Comparison of ENCODE assay signal across 24 mouse cellular contexts in genomic region chr7:25382541-25382940, GRCm38 (mm10). TPM values are rescaled to one million over a fixed set of nuclear protein-coding genes. Genes with fewer than 3 reads are reported as not detected.
"Had no signal": no experiment of that assay in that cellular context is flagged by ENCODE, and none has a peak within 500 bp of the region (broad histone marks: within the 10 kb centered on the region; RNA-seq: fewer than 3 reads in every experiment).

No protein-coding gene starts in this region.

- DNase-seq: lung, adult 18-20 months; lung, postnatal 10 days; midbrain, embryonic 14.5 days; retina, postnatal 1 day; right cerebral cortex, adult 18-20 months; right cerebral cortex, postnatal 25 days; right cerebral cortex, postnatal 4 days; spleen, adult 18-20 months; thymus, adult 18-20 months; thymus, postnatal 14 days; thymus, postnatal 36 days had no signal

- H3K27me3 ChIP-seq: neural tube, embryonic 15.5 days had no signal

- H3K9me3 ChIP-seq: midbrain, embryonic 10.5 days; midbrain, embryonic 12.5 days; neural tube, embryonic 13.5 days; neural tube, embryonic 15.5 days had no signal

- H3K27ac ChIP-seq: midbrain, embryonic 10.5 days; midbrain, embryonic 12.5 days; neural tube, embryonic 13.5 days; neural tube, embryonic 15.5 days had no signal

- H3K4me3 ChIP-seq: midbrain, embryonic 10.5 days; midbrain, embryonic 12.5 days; myocyte; neural tube, embryonic 13.5 days; neural tube, embryonic 15.5 days had no signal

RNA-seq across cellular contexts. Expression of gene Cnfn, which starts 13.0 kb away (rescaled TPM):
- total RNA-seq: megakaryocyte, adult 5-6 weeks; megakaryocyte-erythroid progenitor cell, adult 5-6 weeks had no signal
- polyA plus RNA-seq: liver, embryonic 16.5 days; midbrain, embryonic 10.5 days; midbrain, embryonic 12.5 days; midbrain, embryonic 14.5 days; midbrain, embryonic 16.5 days; myocyte; neural tube, embryonic 11.5 days; neural tube, embryonic 13.5 days; stomach, embryonic 14.5 days had no signal

RNA-seq across cellular contexts. Expression of gene Cxcl17, which starts 30.1 kb away (rescaled TPM):
- total RNA-seq: megakaryocyte, adult 5-6 weeks; megakaryocyte-erythroid progenitor cell, adult 5-6 weeks had no signal
- polyA plus RNA-seq: lung, embryonic 16.5 days; neural tube, embryonic 11.5 days; small intestine, adult 2 months had no signal
